Mouse (Mus musculus): ENCODE measurements around the gene Arhgap25. TPM values are rescaled to one million over a fixed set of nuclear protein-coding genes. Genes with fewer than 3 reads are reported as not detected.
"Not testable (repeated sequence)": the region's sequence is repeated elsewhere in the genome, so short reads cannot be mapped to it uniquely, and the experiment has no call there.

The Arhgap25 gene
- total RNA-seq, 2 experiments from 2014 or later, result 15.7 to 23.2 TPM

- no peak; the same call in 1 of the 2 replicates for ATAC-seq (replicated peaks; ENCODE audit: poor library complexity, severe bottlenecking)
Measured at GRCm38 (mm10) chr6:87510999-87511398, 22.1 kb downstream of the Arhgap25 start.

- ATAC-seq (replicated peaks; ENCODE audit: poor library complexity, severe bottlenecking), result no peak
Measured at GRCm38 (mm10) chr6:87509806-87510205, 23.3 kb downstream of the Arhgap25 start.

GRCm38 (mm10) chr6:87504875-87505274, 28.2 kb downstream of the Arhgap25 start:
- ATAC-seq (replicated peaks; ENCODE audit: poor library complexity, severe bottlenecking), result no peak

- no peak for ATAC-seq (replicated peaks; ENCODE audit: poor library complexity, severe bottlenecking)
Measured at GRCm38 (mm10) chr6:87503976-87504375, 29.1 kb downstream of the Arhgap25 start.

GRCm38 (mm10) chr6:87503536-87503935, 29.5 kb downstream of the Arhgap25 start:
- ATAC-seq (replicated peaks; ENCODE audit: poor library complexity, severe bottlenecking), result no peak

GRCm38 (mm10) chr6:87502831-87503286, 30.2 kb downstream of the Arhgap25 start:
- peak; percentile 91 for ATAC-seq (replicated peaks; ENCODE audit: poor library complexity, severe bottlenecking)

GRCm38 (mm10) chr6:87502411-87502810, 30.6 kb downstream of the Arhgap25 start:
- peak; percentile 36 for ATAC-seq (replicated peaks; ENCODE audit: poor library complexity, severe bottlenecking)

- no peak for ATAC-seq (replicated peaks; ENCODE audit: poor library complexity, severe bottlenecking)
Measured at GRCm38 (mm10) chr6:87500696-87501095, 32.4 kb downstream of the Arhgap25 start.

GRCm38 (mm10) chr6:87499791-87500190, 33.3 kb downstream of the Arhgap25 start:
- ATAC-seq (replicated peaks; ENCODE audit: poor library complexity, severe bottlenecking), result peak; percentile 21

GRCm38 (mm10) chr6:87496143-87496542, 36.9 kb downstream of the Arhgap25 start:
- ATAC-seq (replicated peaks; ENCODE audit: poor library complexity, severe bottlenecking), result peak; percentile 91

- peak; percentile 57 for ATAC-seq (replicated peaks; ENCODE audit: poor library complexity, severe bottlenecking)
Measured at GRCm38 (mm10) chr6:87494339-87494738, 38.7 kb downstream of the Arhgap25 start.

GRCm38 (mm10) chr6:87487657-87488426, 45.2 kb downstream of the Arhgap25 start:
- ATAC-seq (replicated peaks; ENCODE audit: poor library complexity, severe bottlenecking), result peak; percentile 56

GRCm38 (mm10) chr6:87484806-87485205, 48.3 kb downstream of the Arhgap25 start:
- no peak for ATAC-seq (replicated peaks; ENCODE audit: poor library complexity, severe bottlenecking)

GRCm38 (mm10) chr6:87483900-87484289, 49.2 kb downstream of the Arhgap25 start:
- ATAC-seq (replicated peaks; ENCODE audit: poor library complexity, severe bottlenecking), result no peak

GRCm38 (mm10) chr6:87483224-87483899, 49.7 kb downstream of the Arhgap25 start:
- ATAC-seq (replicated peaks; ENCODE audit: poor library complexity, severe bottlenecking), result no peak

- ATAC-seq (replicated peaks; ENCODE audit: poor library complexity, severe bottlenecking), result no peak
Measured at GRCm38 (mm10) chr6:87479291-87479999, 53.6 kb downstream of the Arhgap25 start.

- ATAC-seq (replicated peaks; ENCODE audit: poor library complexity, severe bottlenecking), result no peak
Measured at GRCm38 (mm10) chr6:87478847-87479246, 54.2 kb downstream of the Arhgap25 start.

- ATAC-seq (replicated peaks; ENCODE audit: poor library complexity, severe bottlenecking), result no peak
Measured at GRCm38 (mm10) chr6:87475223-87475622, 57.8 kb downstream of the Arhgap25 start.

GRCm38 (mm10) chr6:87470098-87470497, 63.0 kb downstream of the Arhgap25 start:
- not testable (repeated sequence) for ATAC-seq (replicated peaks; ENCODE audit: poor library complexity, severe bottlenecking)

GRCm38 (mm10) chr6:87468372-87468771, 64.7 kb downstream of the Arhgap25 start:
- no peak for ATAC-seq (replicated peaks; ENCODE audit: poor library complexity, severe bottlenecking)

GRCm38 (mm10) chr6:87467373-87467772, 65.7 kb downstream of the Arhgap25 start:
- ATAC-seq (replicated peaks; ENCODE audit: poor library complexity, severe bottlenecking), result no peak

All from granulocyte monocyte progenitor cell, adult 5-6 weeks (primary cell).